Mouse (Mus musculus) ES-Bruce4 (cell line): ENCODE measurements around the gene Gm44502. TPM values are rescaled to one million over a fixed set of nuclear protein-coding genes. Genes with fewer than 3 reads are reported as not detected.
"Not testable (repeated sequence)": the region's sequence is repeated elsewhere in the genome, so short reads cannot be mapped to it uniquely, and the experiment has no call there.

ENCODE experiments used
- H3K27ac ChIP-seq: 2 replicates; pipeline ENCODE4 v1.5.1; 2012; ENCODE audit warnings: low read length, inconsistent platforms; ENCODE audit not compliant: insufficient read depth
- H3K27me3 ChIP-seq: 2 replicates; pipeline ENCODE4 v1.6.1; 2012; ENCODE audit warnings: mild to moderate bottlenecking, low read length, inconsistent platforms; ENCODE audit not compliant: control insufficient read depth, poor library complexity, insufficient read depth, severe bottlenecking
- H3K36me3 ChIP-seq: 2 replicates; pipeline ENCODE4 v1.6.1; 2012; ENCODE audit warnings: inconsistent platforms, mild to moderate bottlenecking, low read length, moderate library complexity; ENCODE audit not compliant: control insufficient read depth, poor library complexity, insufficient read depth, severe bottlenecking
- H3K4me1 ChIP-seq: one replicate; pipeline ENCODE4 v1.8.1; 2011; ENCODE audit warnings: low read length; ENCODE audit not compliant: control insufficient read depth, insufficient read depth
- H3K4me3 ChIP-seq: 2 replicates; pipeline ENCODE4 v1.5.1; 2011; ENCODE audit warnings: low read depth, mild to moderate bottlenecking, low read length
- H3K9ac ChIP-seq: 2 replicates; pipeline ENCODE4 v1.6.1; 2012; ENCODE audit warnings: low read depth, mild to moderate bottlenecking, inconsistent platforms; ENCODE audit not compliant: poor library complexity, severe bottlenecking
- H3K9me3 ChIP-seq: replicated peaks from 2 replicates; pipeline ENCODE4 v1.6.1; 2012; ENCODE audit warnings: mild to moderate bottlenecking, low read length, inconsistent platforms; ENCODE audit not compliant: control insufficient read depth, poor library complexity, insufficient read depth, severe bottlenecking
- CTCF ChIP-seq: IDR thresholded peaks from one replicate; pipeline ENCODE4 v1.8.1; 2011; ENCODE audit warnings: low read depth, low read length
- EP300 ChIP-seq: IDR thresholded peaks from 2 replicates; pipeline ENCODE4 v1.6.1; 2011; ENCODE audit warnings: low read depth, low read length; ENCODE audit not compliant: insufficient read depth
- POLR2A ChIP-seq: IDR thresholded peaks from one replicate; pipeline ENCODE4 v1.8.1; 2011; ENCODE audit warnings: low read length; ENCODE audit not compliant: insufficient read depth
- polyA plus RNA-seq: library from polyadenylated mRNA; stranded (reverse); fragments of >200 nt; gene quantifications from 2 replicates; pipeline ENCODE4 v1.2.4, GENCODE M21; 2011; ENCODE audit warnings: low read depth; ENCODE audit not compliant: missing spikeins, insufficient read depth, insufficient read length

Gene Gm44502
- polyA plus RNA-seq, 1 experiment: not detected

DNA sequence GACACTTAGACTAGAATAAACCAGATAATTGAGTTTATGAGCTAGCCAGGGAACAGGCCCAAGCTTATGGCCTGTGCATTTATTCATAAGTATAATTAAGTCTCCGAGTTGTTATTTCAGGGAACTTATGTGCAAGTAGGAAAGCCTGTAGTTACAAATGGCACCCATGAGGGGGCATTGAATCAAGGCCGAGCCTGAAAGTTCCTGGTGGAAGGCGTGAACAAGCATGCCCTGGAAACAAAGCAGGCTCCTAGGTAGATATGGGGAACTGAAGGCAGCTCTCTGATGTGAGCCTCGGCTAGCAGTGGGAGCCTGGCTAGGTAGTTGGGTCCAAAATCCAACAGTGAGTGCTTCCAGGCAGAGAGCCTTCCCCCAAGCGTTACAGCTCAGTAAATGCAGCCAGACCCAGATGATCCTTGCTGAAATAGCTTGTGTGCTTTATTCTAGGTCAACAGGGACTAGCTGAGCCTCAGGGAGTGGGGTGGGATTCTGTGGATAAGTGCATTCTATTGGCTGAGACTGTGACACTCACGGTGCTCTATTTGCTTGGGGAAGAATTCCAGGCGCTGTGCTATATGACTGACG is 13.1 kb upstream of the Gm44502 start:
- H3K36me3 ChIP-seq: no peaks in the 10 kb centered on the region
- H3K27me3 ChIP-seq: no peaks in the 10 kb centered on the region; the same call in 1 of the 2 replicates
- TF ChIP-seq EP300: no peak
- peak; percentile 1 for TF ChIP-seq CTCF
- TF ChIP-seq POLR2A: no peak
- no peaks in the 10 kb centered on the region for H3K4me1 ChIP-seq
- no peaks in the 10 kb centered on the region for H3K9me3 ChIP-seq
- H3K9ac ChIP-seq: no peak overlapping the region
- H3K4me3 ChIP-seq: no peak overlapping the region
- H3K27ac ChIP-seq: no peak overlapping the region

DNA sequence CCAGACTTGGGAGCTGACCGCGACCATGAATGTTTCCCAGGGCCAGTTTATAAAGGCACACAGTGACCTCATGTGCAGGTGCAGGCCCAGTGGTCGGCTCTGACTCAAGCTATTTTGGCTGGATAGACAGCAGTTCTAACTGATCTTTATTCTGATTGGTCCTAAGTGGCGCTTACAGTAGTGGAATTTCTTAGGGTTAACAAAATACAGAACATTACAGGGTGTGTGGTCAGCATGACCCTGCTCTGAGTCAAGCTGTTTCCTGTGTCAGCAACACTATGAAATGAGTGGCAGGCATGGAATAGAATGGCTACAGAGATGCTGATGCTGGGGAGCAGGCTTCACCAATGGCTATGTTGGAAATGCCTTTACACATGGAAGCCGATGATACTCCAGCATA is 6.4 kb upstream of the Gm44502 start:
- Histone ChIP-seq H3K4me1 (no peaks in the 10 kb centered on the region), H3K27ac (no peak overlapping the region), H3K36me3 (no peaks in the 10 kb centered on the region), H3K27me3 (no peaks in the 10 kb centered on the region; the same call in 1 of the 2 replicates), H3K4me3 (no peak overlapping the region), H3K9ac (no peak overlapping the region), H3K9me3 (no peaks in the 10 kb centered on the region)
- no peak for TF ChIP-seq EP300
- TF ChIP-seq CTCF: no peak
- TF ChIP-seq POLR2A: no peak

DNA sequence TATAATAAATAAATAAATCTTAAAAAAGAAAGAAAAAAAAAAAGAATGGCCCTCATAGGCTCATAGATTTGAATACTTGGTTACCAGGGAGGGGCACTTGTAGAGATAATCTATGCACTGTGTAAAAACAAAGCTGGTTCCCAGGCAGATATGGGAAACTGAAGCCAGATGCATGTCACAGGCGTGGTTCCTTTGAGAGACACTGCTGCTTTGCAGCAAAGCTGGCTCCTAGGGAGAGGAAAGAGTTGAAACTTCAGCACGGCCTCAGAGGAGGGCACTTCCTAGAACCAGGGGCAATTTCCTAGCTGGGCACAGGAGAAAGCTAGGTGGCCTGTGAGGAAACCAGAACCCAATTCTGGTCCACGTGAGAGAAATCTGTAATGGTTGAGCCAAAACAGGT is 4.6 kb upstream of the Gm44502 start:
- TF ChIP-seq POLR2A (no peak), EP300 (no peak), CTCF (no peak)
- no peak overlapping the region for H3K4me3 ChIP-seq
- no peaks in the 10 kb centered on the region for H3K4me1 ChIP-seq
- H3K27ac ChIP-seq: no peak overlapping the region
- no peak overlapping the region for H3K9ac ChIP-seq
- no peaks in the 10 kb centered on the region for H3K9me3 ChIP-seq
- no peaks in the 10 kb centered on the region for H3K27me3 ChIP-seq
- no peaks in the 10 kb centered on the region for H3K36me3 ChIP-seq

DNA sequence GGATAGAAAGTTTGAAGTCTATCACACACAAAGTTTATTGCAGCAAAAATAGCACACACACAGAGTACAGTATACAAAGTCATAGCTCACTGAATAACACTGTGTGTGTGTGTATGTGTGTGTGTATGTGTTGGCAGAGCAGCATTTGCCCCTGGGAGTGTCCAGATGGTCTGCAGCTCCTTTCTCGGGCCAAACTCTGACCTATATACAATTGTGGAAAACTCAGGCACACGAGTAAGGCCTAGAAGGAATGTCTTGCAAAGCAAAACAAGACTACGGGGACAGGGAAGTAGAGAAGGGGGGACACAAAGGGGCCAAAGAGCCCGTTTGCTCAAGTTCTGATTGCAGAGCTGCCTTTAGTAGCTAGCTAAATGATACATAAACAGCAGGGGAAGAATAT is 3.5 kb upstream of the Gm44502 start:
- Histone ChIP-seq H3K9me3 (no peaks in the 10 kb centered on the region), H3K9ac (no peak overlapping the region), H3K27me3 (no peaks in the 10 kb centered on the region), H3K4me1 (no peaks in the 10 kb centered on the region), H3K27ac (no peak overlapping the region), H3K4me3 (no peak overlapping the region), H3K36me3 (no peaks in the 10 kb centered on the region)
- TF ChIP-seq POLR2A: no peak
- no peak for TF ChIP-seq CTCF
- TF ChIP-seq EP300: no peak

- H3K4me1 ChIP-seq: no peaks in the 10 kb centered on the region
- no peak overlapping the region for H3K4me3 ChIP-seq
- TF ChIP-seq CTCF (no peak), POLR2A (no peak), EP300 (no peak)
- no peak overlapping the region for H3K9ac ChIP-seq
- peaks cover 5% of the 10 kb centered on the region; the same call in 1 of the 2 replicates for H3K36me3 ChIP-seq
- H3K27me3 ChIP-seq: no peaks in the 10 kb centered on the region
- H3K9me3 ChIP-seq: no peaks in the 10 kb centered on the region
- H3K27ac ChIP-seq: no peak overlapping the region
Measured at GRCm38 (mm10) chr15:89431806-89432205, 2.3 kb upstream of the Gm44502 start.

DNA sequence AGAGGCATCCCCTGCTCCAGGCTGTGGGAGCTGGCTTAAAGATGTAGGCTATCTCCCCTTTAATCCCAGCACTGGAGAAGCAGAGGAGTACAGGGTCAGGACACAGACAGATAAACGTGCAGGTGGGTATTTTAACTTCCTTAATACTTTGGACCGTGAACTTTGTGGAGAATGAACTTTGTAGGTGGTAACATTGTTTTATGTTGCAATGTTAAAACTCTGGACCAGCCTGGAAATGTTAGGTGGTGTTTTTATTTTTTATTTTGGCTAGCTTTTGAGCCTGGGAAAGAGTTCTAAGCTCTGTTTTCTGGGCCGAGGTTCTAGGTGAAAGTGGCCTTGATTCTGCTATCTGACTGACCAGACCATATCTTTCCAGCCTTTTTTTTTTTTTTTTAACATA is 1.8 kb upstream of the Gm44502 start:
- H3K4me3 ChIP-seq: no peak overlapping the region
- no peak overlapping the region for H3K27ac ChIP-seq
- H3K9ac ChIP-seq: 0 out of 2 replicates have a peak overlapping the region, but pooled peaks have one; percentile 47
- no peak for TF ChIP-seq CTCF
- TF ChIP-seq EP300: no peak
- TF ChIP-seq POLR2A: no peak
- H3K36me3 ChIP-seq: peaks cover 7% of the 10 kb centered on the region
- no peaks in the 10 kb centered on the region for H3K9me3 ChIP-seq
- H3K27me3 ChIP-seq: no peaks in the 10 kb centered on the region
- H3K4me1 ChIP-seq: peaks cover 2% of the 10 kb centered on the region

DNA sequence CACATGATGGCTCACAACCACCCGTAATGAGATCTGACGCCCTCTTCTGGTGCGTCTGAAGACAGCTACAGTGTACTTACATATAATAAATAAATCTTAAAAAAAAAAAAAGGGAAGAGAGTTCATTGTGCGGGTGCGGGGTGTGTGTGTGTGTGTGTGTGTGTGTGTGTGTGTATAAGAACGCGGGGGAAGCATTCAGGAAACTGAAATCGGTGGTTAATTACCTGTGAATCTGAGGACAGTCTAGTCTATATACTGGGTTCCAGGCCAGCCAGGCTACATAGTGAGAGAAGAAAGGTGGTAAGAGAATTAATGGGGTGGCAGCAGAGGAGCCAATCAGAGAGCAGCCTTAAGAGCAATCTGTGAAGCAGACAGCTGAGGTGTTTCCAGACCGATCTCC is 1.3 kb upstream of the Gm44502 start:
- not testable (repeated sequence) for H3K27ac ChIP-seq, H3K27me3 ChIP-seq, H3K4me1 ChIP-seq, H3K9me3 ChIP-seq, H3K4me3 ChIP-seq, H3K36me3 ChIP-seq
- 0 out of 2 replicates have a peak overlapping the region, but pooled peaks have one; percentile 47 for H3K9ac ChIP-seq
